Mouse (Mus musculus): ENCODE data around the gene Tet3.

Gene Tet3

GRCm38 (mm10) chr6:83459034-83459644 is at the start of gene Tet3:
Gene Tet3 (minus strand): TSS chr6:83459084.
- in situ Hi-C loops (cut with MboI) = no loop called here

- in situ Hi-C loops (cut with MboI) = no loop called here
Measured at GRCm38 (mm10) chr6:83507168-83507546, 48.3 kb upstream of the Tet3 start.

- in situ Hi-C loops (cut with MboI) = no loop called here
Measured at GRCm38 (mm10) chr6:83506258-83507167, 47.6 kb upstream of the Tet3 start, which contains the start of gene Dguok. Gene Dguok (minus strand): TSS chr6:83506969.

- in situ Hi-C loops (cut with MboI) = no loop called here
Measured at GRCm38 (mm10) chr6:83505554-83505953, 46.7 kb upstream of the Tet3 start.

DNA sequence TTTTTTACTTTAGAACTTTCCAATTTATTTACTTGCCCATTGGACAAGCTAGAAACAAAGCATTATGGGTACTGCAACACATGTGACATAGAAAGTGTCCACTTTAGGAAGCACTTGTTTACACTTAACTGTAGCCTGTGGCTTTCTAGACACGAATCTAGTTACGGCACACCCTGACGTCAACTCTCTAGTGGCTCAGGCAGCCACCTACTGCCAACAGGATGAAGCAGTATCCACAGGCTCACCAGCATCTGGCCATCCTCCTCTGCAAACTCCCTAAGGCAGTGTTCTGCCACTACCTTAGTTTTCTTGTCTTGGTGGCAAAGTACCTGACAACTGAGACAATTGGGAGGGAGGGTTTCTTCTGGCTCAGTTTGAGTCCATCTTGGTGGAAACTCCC is 44.5 kb upstream of the Tet3 start:
- in situ Hi-C loops (cut with MboI) = no loop called here

DNA sequence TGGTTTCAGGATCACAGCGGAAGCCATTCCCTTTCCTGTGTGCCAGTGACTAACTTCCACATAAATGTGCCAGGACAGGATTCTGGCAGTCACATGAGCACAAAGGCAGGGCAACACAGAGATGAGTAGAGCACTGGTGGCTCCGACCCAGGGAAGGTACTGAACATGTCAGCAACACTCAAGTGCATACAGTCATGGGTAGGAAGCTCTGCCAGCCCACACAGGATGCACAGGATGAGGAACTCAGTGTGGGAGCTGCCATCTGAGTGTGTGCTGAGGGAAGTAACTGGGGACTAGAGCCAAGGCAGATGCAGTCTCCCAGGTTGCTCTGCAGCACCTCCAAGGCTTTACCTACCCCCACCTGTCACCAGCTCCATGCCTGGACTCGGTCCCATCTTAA is 43.8 kb upstream of the Tet3 start:
- in situ Hi-C loops (cut with MboI) = no loop called here

- in situ Hi-C loops (cut with MboI) = no loop called here
Measured at GRCm38 (mm10) chr6:83501524-83502310, 42.8 kb upstream of the Tet3 start.

GRCm38 (mm10) chr6:83500462-83500861 is 41.6 kb upstream of the Tet3 start:
- in situ Hi-C loops (cut with MboI) = no loop called here

DNA sequence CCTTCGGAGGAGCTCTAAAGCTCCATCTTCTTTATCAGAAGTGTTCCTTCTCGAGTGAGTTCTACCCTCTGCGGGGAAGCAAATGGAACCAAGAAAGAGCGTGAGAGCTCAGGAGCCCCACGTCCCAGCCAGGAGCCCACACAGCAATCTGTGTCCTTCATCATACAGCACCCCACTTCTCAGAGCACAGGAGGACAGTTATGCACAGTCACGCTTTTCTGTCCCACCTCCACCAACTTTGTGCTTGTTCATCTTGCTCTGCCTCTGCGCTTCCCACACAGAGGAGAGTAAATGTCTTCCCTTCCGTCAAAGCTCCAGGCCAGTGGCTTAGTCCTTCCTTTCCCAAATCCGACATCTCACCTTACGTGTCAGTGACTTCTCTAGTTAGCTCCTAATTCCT is 40.2 kb upstream of the Tet3 start:
- in situ Hi-C loops (cut with MboI) = no loop called here

DNA sequence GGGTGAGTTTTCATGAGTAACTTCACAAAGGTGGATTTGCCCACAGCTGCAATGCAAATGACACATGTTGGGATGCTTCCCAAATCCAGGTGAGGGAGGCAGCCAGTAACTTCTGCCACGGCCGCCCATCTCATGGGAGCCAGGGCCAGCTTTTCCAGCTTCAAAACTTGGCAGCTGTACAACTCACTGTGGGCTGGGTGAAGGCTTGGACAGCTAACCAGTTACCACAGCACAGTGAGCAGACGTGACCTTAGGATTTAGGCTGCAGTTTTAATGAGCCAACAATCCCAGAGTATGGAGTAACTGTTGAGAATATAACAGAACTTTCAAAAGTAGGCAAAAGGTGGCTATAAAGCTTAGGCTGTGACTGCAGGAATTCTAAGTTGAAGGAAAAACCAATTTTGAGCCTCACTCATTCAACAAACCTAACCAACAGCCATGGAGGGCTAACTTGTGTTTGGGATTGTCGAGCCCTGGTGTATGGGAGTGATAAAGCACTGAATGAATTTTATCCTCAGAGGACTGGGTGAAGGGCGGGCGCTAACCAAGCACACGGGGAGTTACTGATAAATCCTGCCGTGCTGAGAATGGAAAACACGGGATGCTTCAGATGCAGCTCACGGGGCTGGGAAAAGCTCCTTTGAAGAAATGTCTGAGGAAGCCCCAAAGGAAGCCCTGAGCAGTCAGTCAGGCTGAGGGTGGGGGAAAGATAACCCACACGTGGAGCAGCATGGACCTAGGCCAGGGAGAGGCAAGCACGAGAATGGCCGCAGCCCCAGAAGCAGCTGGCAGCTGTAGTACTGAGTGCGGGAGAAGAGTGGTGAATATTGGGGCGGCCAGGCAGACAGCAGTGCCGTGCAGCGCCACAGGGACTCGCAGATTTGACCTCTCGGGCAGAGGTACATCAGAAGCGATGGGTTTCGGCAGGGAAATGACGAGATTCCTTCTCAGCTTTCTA is 38.1 kb upstream of the Tet3 start:
- in situ Hi-C loops (cut with MboI) = no loop called here

- in situ Hi-C loops (cut with MboI) = no loop called here
Measured at GRCm38 (mm10) chr6:83496009-83496752, 37.3 kb upstream of the Tet3 start.

DNA sequence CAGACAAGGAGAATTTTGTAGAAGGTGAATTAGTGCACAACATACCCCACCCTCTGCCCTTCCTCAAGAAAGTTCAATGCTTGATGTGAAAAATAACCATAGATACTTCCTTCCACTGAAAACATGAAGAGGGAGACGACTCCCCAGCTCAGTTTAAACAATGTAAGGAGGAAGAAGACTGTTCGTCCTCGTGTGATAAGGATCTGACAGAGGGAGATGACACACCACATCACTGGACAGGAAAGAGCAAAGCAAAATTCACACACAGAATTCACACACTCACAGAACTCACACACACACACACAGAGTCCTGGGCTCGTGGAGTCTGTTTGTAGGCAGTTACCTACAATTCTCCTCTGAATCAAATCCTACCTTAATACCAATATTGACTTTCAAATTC is 31.7 kb upstream of the Tet3 start:
- in situ Hi-C loops (cut with MboI) = no loop called here

DNA sequence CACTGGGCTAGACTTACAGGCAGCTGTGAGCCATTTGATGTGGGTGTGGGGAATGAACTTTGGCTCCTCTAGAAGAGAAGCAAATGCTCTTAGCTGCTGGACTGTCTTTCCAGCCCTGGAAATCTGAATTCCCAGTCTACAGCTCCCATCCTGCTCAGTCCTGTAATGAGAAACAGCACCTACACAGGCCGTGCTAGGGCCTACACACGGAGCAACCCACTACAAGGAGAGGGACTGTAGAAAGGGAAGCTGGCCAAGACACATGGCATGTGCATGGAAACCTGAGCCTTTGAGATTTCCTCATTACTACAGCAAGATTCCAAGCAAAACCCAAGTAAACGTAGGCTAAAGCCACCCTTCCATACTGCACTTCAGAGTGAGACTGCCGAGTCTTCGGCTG is 29.3 kb upstream of the Tet3 start:
- in situ Hi-C loops (cut with MboI) = no loop called here

DNA sequence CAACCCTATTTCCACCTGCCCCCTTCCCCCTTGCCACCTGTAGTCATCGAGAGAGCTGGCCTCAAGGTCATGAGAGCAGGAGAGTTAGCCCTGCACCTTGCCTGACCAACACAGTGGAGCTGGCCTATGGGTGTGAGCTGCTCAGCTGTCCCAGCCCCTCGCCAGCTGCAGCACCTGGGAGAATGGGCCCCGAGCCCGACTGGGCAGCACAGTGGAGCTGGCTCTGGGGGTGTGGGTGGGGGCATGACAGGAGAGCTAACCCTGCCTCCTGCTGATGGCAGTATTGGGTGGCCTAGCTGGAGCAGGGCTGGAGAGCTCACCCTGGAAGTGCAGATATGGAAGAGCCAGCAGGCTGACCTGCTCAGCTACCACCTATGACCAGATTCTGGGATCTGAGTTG is 28.4 kb upstream of the Tet3 start:
- in situ Hi-C loops (cut with MboI) = no loop called here

DNA sequence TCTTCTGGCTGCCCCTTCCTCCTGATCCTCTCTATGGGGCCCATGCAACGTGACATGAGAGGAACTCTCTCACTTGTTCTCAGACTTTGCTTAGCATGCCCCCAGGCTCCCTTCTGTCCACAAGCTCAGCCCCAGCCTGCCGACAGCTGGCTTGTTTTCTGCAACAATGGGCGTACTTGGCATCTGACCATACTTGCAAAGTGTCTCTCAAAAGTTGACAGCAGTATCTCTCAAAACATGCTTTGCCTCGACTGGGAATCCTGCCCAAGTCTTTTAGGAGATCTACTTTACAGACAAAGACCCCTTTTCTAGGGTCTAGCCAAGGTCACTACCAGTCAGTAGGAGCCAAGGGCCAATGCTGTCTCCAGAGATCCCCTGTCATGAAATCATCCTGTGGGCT is 27.0 kb upstream of the Tet3 start:
- in situ Hi-C loops (cut with MboI) = no loop called here

- in situ Hi-C loops (cut with MboI) = no loop called here
Measured at GRCm38 (mm10) chr6:83483776-83484175, 24.9 kb upstream of the Tet3 start.

DNA sequence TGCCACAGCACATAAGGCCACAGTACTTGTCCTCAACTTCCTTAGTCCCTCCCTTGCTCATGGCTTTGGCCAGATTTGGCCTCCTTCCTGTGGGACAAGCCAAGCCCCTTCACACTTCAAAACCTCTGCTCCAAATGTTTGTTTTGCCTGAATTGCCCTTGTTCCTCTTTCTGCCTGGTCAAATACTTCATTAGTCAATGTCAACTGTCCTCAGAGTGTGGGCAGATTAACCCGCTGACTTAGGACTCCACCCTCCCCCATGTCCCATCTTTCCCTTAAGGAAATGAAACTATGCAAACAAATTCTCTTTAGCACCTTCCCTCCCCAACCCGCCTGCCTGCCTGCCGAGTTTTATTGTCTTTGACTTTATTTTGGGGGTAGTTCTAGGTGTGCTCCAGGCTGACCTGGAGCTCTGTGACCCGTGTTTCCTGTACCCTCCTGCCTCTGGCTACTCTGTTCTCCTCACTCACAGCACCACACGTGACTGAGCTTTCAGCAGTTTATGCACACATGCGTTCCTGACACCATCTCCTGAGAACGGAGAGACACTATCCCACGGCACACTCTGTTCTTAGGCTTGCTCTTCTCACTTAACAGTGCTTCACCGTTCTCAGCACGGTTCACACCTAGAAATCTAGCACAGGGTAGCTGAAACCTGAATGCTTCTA is 23.7 kb upstream of the Tet3 start:
- in situ Hi-C loops (cut with MboI) = no loop called here

GRCm38 (mm10) chr6:83480019-83480655 is 21.3 kb upstream of the Tet3 start:
- in situ Hi-C loops (cut with MboI) = no loop called here

DNA sequence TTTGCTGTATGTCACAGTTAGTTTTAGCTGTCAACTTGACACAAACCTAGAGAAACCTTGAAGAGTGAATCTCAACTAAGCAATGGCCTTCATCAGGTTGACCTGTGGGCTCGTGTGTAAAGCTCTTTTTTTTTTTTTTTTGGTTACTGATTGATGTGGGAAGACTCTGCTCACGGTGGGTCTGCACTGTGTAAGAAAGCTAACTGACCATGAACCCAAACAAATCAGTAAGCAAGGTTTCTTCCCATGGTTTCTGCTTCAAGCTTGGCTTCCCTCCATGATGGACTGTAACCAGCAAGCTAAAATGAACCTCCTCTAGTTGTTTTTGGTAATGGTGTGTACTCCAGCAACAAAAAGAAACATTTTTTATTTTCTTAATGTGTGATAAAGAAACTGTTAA is 20.3 kb upstream of the Tet3 start:
- in situ Hi-C loops (cut with MboI) = no loop called here

GRCm38 (mm10) chr6:83478628-83479027 is 19.7 kb upstream of the Tet3 start:
- in situ Hi-C loops (cut with MboI) = no loop called here
